Mouse (Mus musculus) intestine, postnatal 0 days (tissue): ENCODE measurements around the gene Atp13a1. TPM values are rescaled to one million over a fixed set of nuclear protein-coding genes. Genes with fewer than 3 reads are reported as not detected.

Experiments
- ATAC-seq: fragments of 200-750 bp; cut with Nextera tagmentation; 2 replicates; pipeline ENCODE4 v1.8.0; 2017; ENCODE audit warnings: mild to moderate bottlenecking, moderate TSS enrichment, moderate library complexity
- H3K27ac ChIP-seq: fragments of 300-500 bp; sonication (generic); 2 replicates; pipeline ENCODE4 v1.5.1; 2014; ENCODE audit warnings: mild to moderate bottlenecking, low read depth, low read length, moderate library complexity
- H3K27me3 ChIP-seq: fragments of 300-500 bp; sonication (generic); replicated peaks from 2 replicates; pipeline ENCODE4 v1.6.1; 2014; ENCODE audit warnings: low read length, mixed read lengths; ENCODE audit not compliant: control insufficient read depth, insufficient read depth
- H3K36me3 ChIP-seq: fragments of 300-500 bp; sonication (generic); 2 replicates; pipeline ENCODE4 v1.6.1; 2014; ENCODE audit warnings: mild to moderate bottlenecking, moderate library complexity; ENCODE audit not compliant: control insufficient read depth, insufficient read depth
- H3K4me1 ChIP-seq: fragments of 300-500 bp; sonication (generic); replicated peaks from 2 replicates; pipeline ENCODE4 v1.6.1; 2014; ENCODE audit warnings: antibody characterized with exemption, low read length, mixed read lengths; ENCODE audit not compliant: control insufficient read depth, insufficient read depth
- H3K4me2 ChIP-seq: fragments of 300-500 bp; sonication (generic); replicated peaks from 2 replicates; pipeline ENCODE4 v1.6.1; 2014; ENCODE audit warnings: low read depth, mild to moderate bottlenecking, moderate library complexity
- H3K4me3 ChIP-seq: fragments of 300-500 bp; sonication (generic); 2 replicates; pipeline ENCODE4 v1.5.1; 2014; ENCODE audit warnings: low read depth, low read length
- H3K9ac ChIP-seq: fragments of 300-500 bp; sonication (generic); 2 replicates; pipeline ENCODE4 v1.6.1; 2014; ENCODE audit warnings: mild to moderate bottlenecking, low read depth, low read length
- H3K9me3 ChIP-seq: fragments of 300-500 bp; sonication (generic); 2 replicates; pipeline ENCODE4 v1.6.1; 2016; ENCODE audit warnings: mixed run types; ENCODE audit not compliant: control insufficient read depth
- CTCF ChIP-seq: sonication (generic); IDR thresholded peaks from 2 replicates; pipeline ENCODE4 v1.5.1; 2016; ENCODE audit warnings: low read depth, mild to moderate bottlenecking, control low read depth, antibody characterized with exemption, moderate library complexity
- WGBS: fragments of 180-500 bp; shearing (Covaris S2); extraction: QIAGEN DNeasy Blood & Tissue Kit; methylation state at CpG from one replicate; pipeline ENCODE4 v1.1.7; 2014; 5-methylcytosine and 5-hydroxymethylcytosine counted together
- polyA plus RNA-seq: library from polyadenylated mRNA; unstranded; fragments of >200 nt; fragmentation: Nextera tagmentation; extraction: Ambion mirVana; gene quantifications from 2 replicates; pipeline ENCODE4 v1.2.1, GENCODE M21; 2015

Gene Atp13a1
- polyA plus RNA-seq, 1 experiment from 2014 or later: 18.6 TPM

GRCm38 (mm10) chr8:69822386-69823191 is 31.6 kb downstream of the Atp13a1 start, which contains the start of gene Lpar2:
TSS of gene Lpar2 (plus strand) at chr8:69822429.
- TF ChIP-seq CTCF: 0 out of 2 replicates have a peak, but pooled peaks have one; percentile 13
- peak within 1 kb of the TSS; percentile 55 for H3K4me3 ChIP-seq
- WGBS: 3% methylated on average over 33 of the region's 35 CpGs

GRCm38 (mm10) chr8:69826371-69826770 is 35.4 kb downstream of the Atp13a1 start:
- no peak for TF ChIP-seq CTCF
- ATAC-seq: no peak
- Histone ChIP-seq H3K4me2 (no peak overlapping the region), H3K9ac (no peak overlapping the region), H3K9me3 (no peaks in the 10 kb centered on the region), H3K4me1 (no peaks in the 10 kb centered on the region), H3K27me3 (no peaks in the 10 kb centered on the region), H3K36me3 (no peaks in the 10 kb centered on the region), H3K27ac (no peak overlapping the region), H3K4me3 (no peak overlapping the region)
- 83% methylated on average over 12 of the region's 12 CpGs for WGBS

More at GRCm38 (mm10) chr8:69822386-69823191, 31.6 kb downstream of the Atp13a1 start, which contains the start of gene Lpar2:
- Histone ChIP-seq H3K9me3 (no peaks in the 10 kb centered on the region), H3K36me3 (peaks cover 9% of the 10 kb centered on the region; the same call in 1 of the 2 replicates), H3K4me1 (no peaks in the 10 kb centered on the region), H3K4me2 (peak within 1 kb of the TSS; percentile 95), H3K9ac (peak within 1 kb of the TSS; percentile 53), H3K27ac (no peak within 1 kb of the TSS), H3K27me3 (no peaks in the 10 kb centered on the region)
- peak; percentile 59 for ATAC-seq

- H3K9me3 ChIP-seq: no peaks in the 10 kb centered on the region
- no peaks in the 10 kb centered on the region for H3K36me3 ChIP-seq
- under 1% methylated on average over 38 of the region's 38 CpGs for WGBS
- H3K27ac ChIP-seq: no peak within 1 kb of the TSS
- H3K27me3 ChIP-seq: no peaks in the 10 kb centered on the region
- peak within 1 kb of the TSS; percentile 83 for H3K4me2 ChIP-seq
- 0 out of 2 replicates have a peak, but pooled peaks cover 3% of the 10 kb centered on the region for H3K4me1 ChIP-seq
- ATAC-seq: peak; percentile 68
- 0 out of 2 replicates have a peak within 1 kb of the TSS, but pooled peaks have one; percentile 4 for H3K9ac ChIP-seq
- peak; percentile 55 for TF ChIP-seq CTCF
- peak within 1 kb of the TSS; percentile 54 for H3K4me3 ChIP-seq
Observed at GRCm38 (mm10) chr8:69832298-69832853, 41.4 kb downstream of the Atp13a1 start, which contains the start of gene Pbx4. TSS of gene Pbx4 (plus strand) at chr8:69832491.

GRCm38 (mm10) chr8:69837057-69837682 is 46.2 kb downstream of the Atp13a1 start:
- Histone ChIP-seq H3K36me3 (no peaks in the 10 kb centered on the region), H3K9ac (no peak overlapping the region), H3K4me1 (0 out of 2 replicates have a peak, but pooled peaks cover 3% of the 10 kb centered on the region), H3K27ac (no peak overlapping the region), H3K9me3 (no peaks in the 10 kb centered on the region), H3K27me3 (no peaks in the 10 kb centered on the region), H3K4me3 (no peak overlapping the region), H3K4me2 (no peak overlapping the region)
- no peak for TF ChIP-seq CTCF
- peak; percentile 78 for ATAC-seq
- 43% methylated on average over 8 of the region's 8 CpGs for WGBS

GRCm38 (mm10) chr8:69847167-69848065 is 56.5 kb downstream of the Atp13a1 start:
- no peaks in the 10 kb centered on the region for H3K9me3 ChIP-seq
- no peaks in the 10 kb centered on the region for H3K4me1 ChIP-seq
- no peak for ATAC-seq
- H3K9ac ChIP-seq: no peak overlapping the region
- no peaks in the 10 kb centered on the region for H3K27me3 ChIP-seq
- no peak overlapping the region for H3K4me3 ChIP-seq
- no peak overlapping the region for H3K4me2 ChIP-seq
- TF ChIP-seq CTCF: no peak
- no peaks in the 10 kb centered on the region for H3K36me3 ChIP-seq
- WGBS: 65% methylated on average over 3 of the region's 3 CpGs
- H3K27ac ChIP-seq: no peak overlapping the region
